Mouse (Mus musculus) hindbrain, embryonic 12.5 days (tissue): Measurements from ENCODE around the gene Gbp9. TPM values are rescaled to one million over a fixed set of nuclear protein-coding genes. Genes with fewer than 3 reads are reported as not detected.
"Not testable (repeated sequence)": the region's sequence is repeated elsewhere in the genome, so short reads cannot be mapped to it uniquely, and the experiment has no call there.

Source experiments
- ATAC-seq: fragments of 200-750 bp; cut with Nextera tagmentation; 2 replicates; pipeline ENCODE4 v1.8.0; 2017; ENCODE audit warnings: moderate TSS enrichment; ENCODE audit not compliant: low FRiP score
- H3K27ac ChIP-seq: fragments of 300-500 bp; sonication (generic); 2 replicates; pipeline ENCODE4 v1.5.1; 2016; ENCODE audit warnings: mild to moderate bottlenecking
- H3K27me3 ChIP-seq: fragments of 300-500 bp; sonication (generic); 2 replicates; pipeline ENCODE4 v1.6.1; 2016; ENCODE audit warnings: mild to moderate bottlenecking
- H3K36me3 ChIP-seq: fragments of 300-500 bp; sonication (generic); 2 replicates; pipeline ENCODE4 v1.6.1; 2016; ENCODE audit warnings: mild to moderate bottlenecking
- H3K4me1 ChIP-seq: fragments of 300-500 bp; sonication (generic); 2 replicates; pipeline ENCODE4 v1.6.1; 2016
- H3K4me2 ChIP-seq: fragments of 300-500 bp; sonication (generic); replicated peaks from 2 replicates; pipeline ENCODE4 v1.6.1; 2016; ENCODE audit warnings: mild to moderate bottlenecking
- H3K4me3 ChIP-seq: fragments of 300-500 bp; sonication (generic); 2 replicates; pipeline ENCODE4 v1.5.1; 2016; ENCODE audit warnings: mild to moderate bottlenecking
- H3K9ac ChIP-seq: fragments of 300-500 bp; sonication (generic); 2 replicates; pipeline ENCODE4 v1.6.1; 2016; ENCODE audit warnings: mild to moderate bottlenecking, moderate library complexity
- H3K9me3 ChIP-seq: fragments of 300-500 bp; sonication (generic); replicated peaks from 2 replicates; pipeline ENCODE4 v1.6.1; 2016; ENCODE audit warnings: mild to moderate bottlenecking
- WGBS: fragments of 180-500 bp; shearing (Covaris S2); methylation state at CpG from one replicate; pipeline ENCODE4 v1.1.7; 2016; 5-methylcytosine and 5-hydroxymethylcytosine counted together
- polyA plus RNA-seq: library from polyadenylated mRNA; unstranded; fragments of >200 nt; fragmentation: Nextera tagmentation; extraction: Ambion mirVana; gene quantifications from 2 replicates; pipeline ENCODE4 v1.2.1, GENCODE M21; 2016

Gbp9 gene
- 1.4 and 1.6 TPM in 2 replicates for polyA plus RNA-seq

- H3K27ac ChIP-seq, H3K9ac ChIP-seq, H3K4me2 ChIP-seq, H3K4me3 ChIP-seq, ATAC-seq, H3K4me1 ChIP-seq, H3K27me3 ChIP-seq, H3K9me3 ChIP-seq, H3K36me3 ChIP-seq: not testable (repeated sequence)
- WGBS: 21% methylated on average over 2 of the region's 2 CpGs
Observed at GRCm38 (mm10) chr5:105139409-105140088, at the start of gene Gbp9, which contains the start of the genes Gbp8 and Gbp4. TSS of gene Gbp9 (minus strand) at chr5:105139539. TSS of gene Gbp8 (minus strand) at chr5:105139540. TSS of gene Gbp4 (minus strand) at chr5:105139586.

GRCm38 (mm10) chr5:105181446-105181845 lies 42.1 kb upstream of the Gbp9 start:
- no peaks in the 10 kb centered on the region for H3K9me3 ChIP-seq
- H3K4me2 ChIP-seq: no peak overlapping the region
- H3K27ac ChIP-seq: no peak overlapping the region
- H3K36me3 ChIP-seq: no peaks in the 10 kb centered on the region
- H3K9ac ChIP-seq: no peak overlapping the region
- no peak for ATAC-seq
- no peaks in the 10 kb centered on the region for H3K27me3 ChIP-seq
- H3K4me1 ChIP-seq: no peaks in the 10 kb centered on the region
- no peak overlapping the region for H3K4me3 ChIP-seq

- H3K9me3 ChIP-seq: no peaks in the 10 kb centered on the region
Observed at GRCm38 (mm10) chr5:105156582-105156981, 17.2 kb upstream of the Gbp9 start.

GRCm38 (mm10) chr5:105154049-105154448 lies 14.7 kb upstream of the Gbp9 start:
- Histone ChIP-seq H3K4me3 (no peak overlapping the region), H3K27ac (no peak overlapping the region), H3K9me3 (no peaks in the 10 kb centered on the region), H3K27me3 (no peaks in the 10 kb centered on the region), H3K4me2 (no peak overlapping the region), H3K9ac (no peak overlapping the region), H3K36me3 (no peaks in the 10 kb centered on the region), H3K4me1 (no peaks in the 10 kb centered on the region)
- ATAC-seq: no peak

More at GRCm38 (mm10) chr5:105156582-105156981, 17.2 kb upstream of the Gbp9 start:
- Histone ChIP-seq H3K27ac (no peak overlapping the region), H3K4me1 (no peaks in the 10 kb centered on the region), H3K4me3 (no peak overlapping the region), H3K27me3 (no peaks in the 10 kb centered on the region), H3K36me3 (no peaks in the 10 kb centered on the region), H3K9ac (no peak overlapping the region), H3K4me2 (no peak overlapping the region)
- no peak for ATAC-seq
- 83% methylated on average over 5 of the region's 5 CpGs for WGBS

GRCm38 (mm10) chr5:105148062-105148461 lies 8.7 kb upstream of the Gbp9 start:
- H3K27ac ChIP-seq, H3K4me1 ChIP-seq, ATAC-seq, H3K4me2 ChIP-seq, H3K9me3 ChIP-seq, H3K27me3 ChIP-seq, H3K4me3 ChIP-seq, H3K36me3 ChIP-seq, H3K9ac ChIP-seq: not testable (repeated sequence)
- 70% methylated on average over 2 of the region's 2 CpGs for WGBS

- Histone ChIP-seq H3K4me2 (no peak overlapping the region), H3K36me3 (no peaks in the 10 kb centered on the region), H3K4me3 (no peak overlapping the region), H3K9me3 (no peaks in the 10 kb centered on the region), H3K27ac (no peak overlapping the region), H3K9ac (no peak overlapping the region), H3K27me3 (no peaks in the 10 kb centered on the region), H3K4me1 (no peaks in the 10 kb centered on the region)
- ATAC-seq: no peak
Observed at GRCm38 (mm10) chr5:105146447-105146846, 7.1 kb upstream of the Gbp9 start.

GRCm38 (mm10) chr5:105145731-105146130 lies 6.4 kb upstream of the Gbp9 start:
- not testable (repeated sequence) for H3K4me1 ChIP-seq, H3K4me2 ChIP-seq, ATAC-seq, H3K36me3 ChIP-seq, H3K4me3 ChIP-seq, H3K27ac ChIP-seq, H3K27me3 ChIP-seq, H3K9me3 ChIP-seq, H3K9ac ChIP-seq
- WGBS: 48% methylated on average over 3 of the region's 3 CpGs

GRCm38 (mm10) chr5:105140089-105140810 lies 911 bp upstream of the Gbp9 start:
- not testable (repeated sequence) for H3K4me1 ChIP-seq, H3K9me3 ChIP-seq, ATAC-seq, H3K36me3 ChIP-seq, H3K4me3 ChIP-seq, H3K9ac ChIP-seq, H3K27me3 ChIP-seq, H3K4me2 ChIP-seq, H3K27ac ChIP-seq
- 49% methylated on average over 2 of the region's 2 CpGs for WGBS

- no peaks in the 10 kb centered on the region for H3K4me1 ChIP-seq
- H3K9me3 ChIP-seq: no peaks in the 10 kb centered on the region
- ATAC-seq: no peak
- H3K4me3 ChIP-seq: no peak overlapping the region
- H3K36me3 ChIP-seq: no peaks in the 10 kb centered on the region
- H3K4me2 ChIP-seq: no peak overlapping the region
- no peaks in the 10 kb centered on the region for H3K27me3 ChIP-seq
- no peak overlapping the region for H3K9ac ChIP-seq
- H3K27ac ChIP-seq: no peak overlapping the region
- 81% methylated on average over 1 of the region's 1 CpGs for WGBS
Observed at GRCm38 (mm10) chr5:105138906-105139305, 433 bp downstream of the Gbp9 start.

GRCm38 (mm10) chr5:105136706-105137304 lies 2.5 kb downstream of the Gbp9 start:
- not testable (repeated sequence) for H3K9ac ChIP-seq, H3K27me3 ChIP-seq, H3K4me3 ChIP-seq, H3K36me3 ChIP-seq, ATAC-seq, H3K4me1 ChIP-seq, H3K9me3 ChIP-seq, H3K4me2 ChIP-seq, H3K27ac ChIP-seq
- WGBS: 70% methylated on average over 3 of the region's 3 CpGs

- H3K36me3 ChIP-seq, H3K9me3 ChIP-seq, H3K9ac ChIP-seq, H3K4me2 ChIP-seq, H3K4me1 ChIP-seq, H3K4me3 ChIP-seq, H3K27me3 ChIP-seq, H3K27ac ChIP-seq, ATAC-seq: not testable (repeated sequence)
- 85% methylated on average over 6 of the region's 6 CpGs for WGBS
Observed at GRCm38 (mm10) chr5:105121731-105122130, 17.6 kb downstream of the Gbp9 start.

- Histone ChIP-seq H3K4me3 (no peak overlapping the region), H3K4me2 (no peak overlapping the region), H3K27me3 (no peaks in the 10 kb centered on the region), H3K36me3 (no peaks in the 10 kb centered on the region), H3K9me3 (no peaks in the 10 kb centered on the region), H3K9ac (no peak overlapping the region), H3K27ac (no peak overlapping the region), H3K4me1 (no peaks in the 10 kb centered on the region)
- 86% methylated on average over 2 of the region's 2 CpGs for WGBS
- ATAC-seq: no peak
Observed at GRCm38 (mm10) chr5:105115740-105116139, 23.6 kb downstream of the Gbp9 start.
